Mouse (Mus musculus) heart, adult 10 weeks (tissue): ENCODE measurements around the gene Mcmbp. TPM values are rescaled to one million over a fixed set of nuclear protein-coding genes. Genes with fewer than 3 reads are reported as not detected.

ENCODE experiments used
- polyA plus RNA-seq: library from polyadenylated mRNA; stranded (reverse); fragments of 350-450 nt; fragmentation: Illumina TruSeq; extraction: RNeasy Lipid Tissue Mini Kit (QIAGEN cat#74804); gene quantifications from one replicate; pipeline ENCODE4 v1.2.3, GENCODE M21; 2014; ENCODE audit warnings: low read depth, low replicate concordance

Mcmbp gene
- polyA plus RNA-seq = 20.3 TPM

DNA sequence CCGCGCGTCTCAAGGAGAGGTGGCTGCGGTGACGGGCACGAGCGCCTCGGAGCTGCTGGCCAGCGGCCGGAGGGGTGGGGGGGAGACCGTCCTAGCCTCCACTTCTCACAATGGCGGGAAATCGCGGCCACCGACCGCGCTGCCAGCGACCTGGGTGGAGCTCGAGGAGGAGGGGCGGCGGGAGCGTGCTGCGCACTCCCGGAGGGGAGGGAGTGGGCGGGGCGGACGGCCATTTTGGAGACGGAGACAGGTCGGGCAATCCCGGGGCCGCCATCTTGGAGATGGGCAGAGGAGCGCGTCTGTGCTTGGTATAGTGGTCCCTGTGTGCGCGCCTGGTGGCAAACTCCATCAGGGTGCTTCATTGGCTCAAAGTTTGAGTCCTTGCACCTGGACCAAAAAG, at the start of gene Mcmbp:
Gene Mcmbp, minus strand, starts transcription at position 162 of the 400 bp plus-strand sequence.

DNA sequence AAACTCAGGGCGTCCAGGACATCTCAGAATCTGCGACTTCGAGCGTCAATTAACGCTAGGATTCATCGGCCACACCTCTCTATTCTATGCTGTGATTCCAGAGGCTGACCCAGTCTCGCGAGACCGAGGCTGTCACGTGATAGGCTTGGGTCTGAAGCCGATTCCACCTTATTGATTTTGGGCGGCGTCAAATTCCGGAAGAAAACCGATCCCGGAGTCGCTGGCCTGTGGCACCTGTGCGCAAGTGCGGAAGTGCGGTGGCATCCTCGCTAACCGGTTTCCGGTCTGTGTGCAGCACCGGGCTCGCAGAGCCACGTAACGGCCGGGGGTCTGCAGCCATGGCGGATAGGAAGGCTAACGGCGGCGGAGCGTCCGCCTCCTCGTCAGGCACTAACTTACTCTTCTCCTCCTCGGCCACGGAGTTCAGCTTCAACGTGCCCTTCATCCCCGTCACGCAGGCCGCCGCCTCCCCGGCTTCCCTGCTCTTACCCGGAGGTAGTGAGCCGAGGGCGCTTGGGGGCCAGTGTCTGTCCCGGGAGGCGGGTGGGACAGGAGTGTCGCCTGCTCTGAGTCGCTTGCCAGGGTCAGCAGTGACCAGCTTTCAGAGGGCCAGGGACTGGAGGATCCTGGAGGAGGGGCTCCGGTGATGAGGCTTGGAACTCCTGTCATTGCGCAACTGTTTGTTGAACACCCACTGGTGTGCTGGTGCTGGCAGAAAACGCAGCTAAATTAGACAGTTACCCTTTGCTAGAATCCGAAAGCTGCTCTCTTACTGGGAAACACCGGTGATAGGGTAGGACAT, 4.6 kb upstream of the Mcmbp start, which contains the start of gene Sec23ip:
Gene Sec23ip, plus strand, starts transcription at position 260 of the 802 bp plus-strand sequence.

Other genes with a start within 250 kb of the Mcmbp start
- 193 TPM for gene Bag3, start 216.9 kb downstream of the Mcmbp start, polyA plus RNA-seq
- gene Inpp5f, start 129.2 kb downstream of the Mcmbp start, polyA plus RNA-seq = 5.0 TPM
- gene Sec23ip, start 4.4 kb upstream of the Mcmbp start, polyA plus RNA-seq = 16.3 TPM